Mouse (Mus musculus) liver, postnatal 0 days (tissue): ENCODE data around the gene Pdrg1.

ENCODE experiments used
- CTCF ChIP-seq: sonication (generic); IDR thresholded peaks from 2 replicates; pipeline ENCODE4 v1.5.1; 2016; ENCODE audit warnings: antibody characterized with exemption, low read depth
- EP300 ChIP-seq: IDR thresholded peaks from 2 replicates; pipeline ENCODE4 v1.6.1; 2016; ENCODE audit warnings: antibody characterized with exemption, low read depth, mild to moderate bottlenecking

DNA sequence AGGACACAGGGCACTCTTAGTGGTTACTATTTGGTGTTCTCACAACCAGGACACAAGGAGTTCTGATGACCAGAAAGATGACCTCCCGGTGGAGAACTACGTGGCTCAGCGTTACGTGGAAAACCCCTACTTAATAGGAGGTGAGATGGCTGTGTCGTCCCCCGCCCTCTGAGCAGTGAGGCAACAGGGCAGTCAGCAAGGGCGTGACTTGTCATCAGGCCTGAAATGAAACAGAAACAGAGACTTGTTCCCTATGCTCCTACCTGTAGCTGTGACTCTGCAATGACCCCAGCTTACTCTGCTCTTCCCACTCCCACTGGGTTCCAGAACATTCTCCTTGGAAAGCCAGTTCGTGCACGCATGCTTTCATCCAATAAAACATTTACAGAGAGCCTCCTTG, 23.7 kb downstream of the Pdrg1 start:
- TF ChIP-seq EP300 (no peak), CTCF (no peak)
